Mouse (Mus musculus): ENCODE measurements around the gene Skap1.

DNA sequence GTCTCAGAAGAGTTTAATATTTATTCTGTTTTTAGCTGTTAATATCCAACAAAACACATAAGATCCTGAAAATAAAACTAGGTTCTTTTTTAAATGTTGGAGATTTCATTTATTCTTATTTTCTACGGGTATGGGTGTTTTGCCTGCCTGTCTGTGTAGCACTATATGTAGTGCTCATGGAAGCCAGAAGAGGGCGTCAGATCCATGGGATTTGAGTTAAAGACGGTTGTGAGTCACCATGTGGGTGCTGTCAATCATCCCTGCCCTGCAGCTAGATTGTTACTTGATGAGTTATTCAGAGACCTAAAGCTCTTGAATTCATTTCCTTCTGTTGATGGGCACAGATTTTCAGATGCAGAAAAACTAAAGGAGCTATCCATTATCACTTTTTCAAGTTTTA, 108.1 kb downstream of the Skap1 start:
- no peak for TF ChIP-seq FLI1 (IDR thresholded peaks at IDR 0.05; ENCODE audit: low read length)
- TF ChIP-seq GATA1 (IDR thresholded peaks at IDR 0.05; ENCODE audit: borderline replicate concordance, low read length): no peak

Measured in megakaryocyte, embryonic 14.5 days (primary cell).